Mouse (Mus musculus): ENCODE measurements around the gene Agk.

The Agk gene

DNA sequence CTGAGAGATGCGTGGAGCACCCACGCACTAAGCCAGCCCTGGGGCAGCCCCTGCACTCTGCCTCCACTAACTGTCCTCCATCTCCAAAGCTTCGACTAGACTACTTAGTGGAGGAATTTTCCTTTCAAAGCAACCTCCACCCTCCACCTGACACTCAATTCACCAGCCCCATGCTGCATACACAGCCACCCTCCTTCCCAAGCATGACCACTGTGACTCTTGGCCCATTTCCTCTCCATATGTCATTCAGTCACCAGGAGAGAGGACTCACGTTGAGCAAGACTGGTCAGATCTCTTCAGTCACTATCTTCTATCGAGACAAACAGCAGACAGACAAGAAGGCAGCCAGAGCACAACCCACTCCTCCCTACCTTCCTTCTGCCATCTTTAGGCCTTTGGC lies 88.1 kb downstream of the Agk start:
- DNase-seq (ENCODE audit: low spot score) = no peak

DNA sequence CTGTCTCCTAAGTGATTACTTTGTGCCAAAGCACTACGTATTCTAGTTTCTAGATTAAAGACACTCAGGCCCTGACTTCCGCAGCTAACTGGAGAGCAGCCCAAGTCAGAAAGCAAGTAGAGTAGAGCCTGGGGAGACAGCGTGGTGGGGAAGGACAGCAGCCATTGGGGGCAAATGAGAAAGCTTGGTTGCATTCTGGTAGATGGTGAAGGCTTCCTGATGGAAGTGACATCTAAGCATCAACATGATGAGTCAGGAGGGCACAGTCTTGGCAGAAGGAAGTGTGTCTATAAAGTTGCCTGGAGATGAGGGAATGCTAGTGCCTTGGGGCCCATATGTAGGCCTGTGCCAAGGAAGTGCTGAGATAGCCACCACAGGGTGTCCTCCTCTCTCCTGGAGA lies 88.6 kb downstream of the Agk start:
- no peak for DNase-seq (ENCODE audit: low spot score)

DNA sequence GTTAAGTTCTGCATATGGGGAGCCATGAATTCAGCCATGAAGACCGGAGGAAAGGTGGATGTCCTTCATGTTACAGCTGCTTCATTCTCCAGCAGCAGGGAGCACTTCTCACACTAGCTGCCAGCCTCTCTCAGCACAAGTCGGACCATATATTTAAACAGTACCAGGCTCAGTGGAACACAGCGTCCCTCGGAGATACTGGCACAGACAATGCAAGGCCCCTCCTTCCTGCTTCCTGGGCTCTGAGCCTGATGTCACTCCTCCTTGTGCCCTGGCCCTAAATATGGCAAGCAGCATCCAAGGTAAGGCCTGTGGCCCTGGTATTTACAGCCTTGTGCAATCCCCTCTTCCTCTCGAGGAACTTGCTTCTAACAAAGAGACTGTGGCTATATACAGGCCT lies 90.8 kb downstream of the Agk start:
- DNase-seq (ENCODE audit: low spot score) = no peak

DNA sequence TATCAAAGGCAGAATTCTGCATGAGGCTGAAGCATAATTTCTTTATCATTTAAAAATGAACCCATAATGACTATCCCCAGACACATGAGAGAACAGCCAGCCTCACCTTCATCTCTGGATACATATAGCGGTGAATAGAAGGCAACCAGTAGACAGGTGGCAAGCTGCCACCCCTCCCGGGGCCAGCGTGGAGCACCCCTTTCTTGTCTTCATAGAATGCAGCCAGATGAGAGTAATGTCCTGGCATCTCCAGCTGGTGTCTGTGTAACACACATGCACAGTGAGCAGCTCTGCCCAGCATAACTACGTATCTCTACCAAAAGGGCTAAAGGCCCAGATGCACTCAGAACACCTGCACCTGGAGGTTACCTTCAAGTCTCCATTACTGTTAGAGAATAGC lies 93.4 kb downstream of the Agk start:
- DNase-seq (ENCODE audit: low spot score) = no peak

GRCm38 (mm10) chr6:40421099-40421498 lies 96.1 kb downstream of the Agk start:
- no peak for DNase-seq (ENCODE audit: low spot score)

DNA sequence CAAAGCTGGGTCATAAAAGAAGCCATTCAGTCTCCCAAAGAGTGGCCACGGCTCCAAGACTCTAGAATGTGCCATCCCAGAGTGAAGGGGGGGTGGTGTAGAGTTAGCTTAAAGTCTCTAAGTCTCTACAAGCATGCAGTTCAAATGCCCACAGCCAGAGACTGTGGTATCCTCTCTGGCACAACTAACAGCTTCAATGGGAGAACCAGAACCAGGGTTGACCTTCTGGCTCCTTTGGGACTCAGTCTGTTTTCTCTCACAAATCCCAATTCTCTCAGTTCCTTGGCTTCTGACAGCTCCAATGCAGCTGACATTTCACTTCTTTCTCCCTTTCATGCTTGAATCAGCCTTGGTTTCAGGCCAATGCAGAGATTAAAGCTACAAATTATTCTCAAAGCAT lies 98.0 kb downstream of the Agk start:
- DNase-seq (ENCODE audit: low spot score) = no peak

DNA sequence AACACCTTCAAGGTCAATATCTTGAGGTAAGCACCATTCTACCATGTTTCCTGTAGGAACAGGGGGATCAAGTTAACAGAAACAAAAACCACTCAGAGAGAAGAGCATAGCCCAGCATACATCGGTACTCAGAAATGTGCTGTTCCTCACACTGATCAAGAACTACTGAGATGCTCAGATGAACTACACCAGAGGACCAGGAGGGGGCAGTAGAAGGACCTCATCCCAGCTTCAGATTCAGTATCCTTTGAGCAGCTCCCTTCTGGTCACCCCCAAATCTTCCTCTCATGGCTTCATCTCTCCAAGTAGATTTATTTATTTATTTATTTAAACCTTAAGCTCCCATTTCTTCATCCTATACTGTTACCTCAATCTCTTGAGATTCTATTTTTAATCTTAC lies 98.8 kb downstream of the Agk start:
- DNase-seq (ENCODE audit: low spot score) = no peak

GRCm38 (mm10) chr6:40427441-40427840 lies 102.5 kb downstream of the Agk start:
- no peak for DNase-seq (ENCODE audit: low spot score)

GRCm38 (mm10) chr6:40428696-40429095 lies 103.7 kb downstream of the Agk start:
- no peak for DNase-seq (ENCODE audit: low spot score)

DNA sequence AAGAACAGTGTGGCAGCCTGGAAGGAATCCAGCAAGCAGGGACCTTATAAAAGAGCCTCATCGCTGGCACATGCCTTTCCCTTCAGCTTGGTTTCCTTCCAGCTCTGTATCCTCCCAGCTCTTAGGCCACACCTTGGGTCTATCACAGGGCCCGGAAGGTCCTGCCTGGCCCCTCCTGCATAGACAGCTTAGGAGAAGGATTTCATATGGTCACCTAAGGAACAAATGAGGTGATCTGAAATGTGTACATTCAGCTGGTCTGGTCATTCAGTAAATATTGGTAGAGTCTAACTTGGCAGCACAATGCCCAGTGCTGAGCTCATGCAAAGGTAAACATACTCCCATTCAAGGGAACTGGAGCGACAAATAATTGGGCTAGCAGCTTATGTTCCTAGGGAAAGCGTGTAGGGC lies 104.6 kb downstream of the Agk start:
- no peak for DNase-seq (ENCODE audit: low spot score)

DNA sequence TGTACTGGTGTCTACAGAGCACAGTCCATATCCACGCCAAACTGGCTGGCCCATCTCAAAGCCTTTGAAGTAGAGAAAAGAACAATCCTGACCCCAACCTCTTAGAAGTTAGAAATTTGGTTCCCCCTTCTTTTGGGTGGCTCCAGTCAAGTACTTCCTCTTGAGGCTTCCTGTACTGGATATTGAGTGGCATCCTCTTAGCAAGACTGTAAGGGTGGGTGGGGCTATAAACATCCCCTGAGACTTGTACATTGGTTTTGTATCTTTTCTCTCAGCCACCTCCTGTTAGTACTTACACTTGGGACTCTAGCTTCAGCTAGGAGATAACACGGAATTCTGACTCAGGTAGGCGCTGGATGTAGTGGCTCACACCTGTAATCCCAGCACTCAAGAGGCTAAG lies 105.3 kb downstream of the Agk start:
- no peak for DNase-seq (ENCODE audit: low spot score)

DNA sequence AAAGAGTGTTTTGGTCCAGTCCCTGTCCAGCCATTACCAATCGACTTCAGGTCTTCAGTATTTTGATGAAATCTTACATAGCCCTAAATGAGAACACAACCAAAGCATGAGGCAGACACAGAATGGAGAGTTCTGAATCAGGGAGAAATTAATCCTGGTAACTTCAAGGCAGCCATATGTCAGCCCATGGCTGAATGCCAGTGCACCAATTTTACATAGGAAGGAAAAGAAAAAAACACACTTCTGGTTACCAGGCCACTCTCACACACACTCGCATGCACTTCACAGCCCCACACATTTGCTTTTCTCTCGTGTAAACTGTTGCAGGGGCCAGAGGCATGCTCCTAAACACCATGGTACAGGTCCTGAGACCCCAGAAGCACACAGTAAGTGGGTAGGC lies 105.9 kb downstream of the Agk start:
- no peak for DNase-seq (ENCODE audit: low spot score)

DNA sequence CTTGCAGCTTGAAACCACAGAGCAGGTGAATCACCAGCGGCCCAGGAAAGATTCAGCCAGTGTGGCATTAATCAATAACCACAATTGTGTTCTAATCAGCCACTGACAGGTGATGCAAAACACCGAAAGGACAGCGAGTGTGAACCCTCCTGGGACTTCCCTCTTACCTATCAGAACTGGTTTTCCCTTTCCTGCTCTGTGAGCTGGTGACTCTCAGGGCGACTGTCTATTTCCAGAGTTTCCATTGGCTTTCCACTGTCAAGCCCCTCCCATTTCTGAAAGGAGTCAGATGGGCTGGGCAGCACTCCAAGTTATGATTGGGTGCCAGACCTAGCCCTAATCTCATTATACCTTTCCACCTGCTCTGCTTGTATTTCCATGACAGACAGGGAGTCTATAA lies 106.4 kb downstream of the Agk start:
- DNase-seq (ENCODE audit: low spot score) = no peak

- no peak for DNase-seq (ENCODE audit: low spot score)
These were observed 106.8 kb downstream of the Agk start for GRCm38 (mm10) chr6:40431812-40432211.

GRCm38 (mm10) chr6:40432346-40433275 lies 107.6 kb downstream of the Agk start:
- no peak for DNase-seq (ENCODE audit: low spot score)

GRCm38 (mm10) chr6:40434697-40435096 lies 109.7 kb downstream of the Agk start:
- no peak for DNase-seq (ENCODE audit: low spot score)

GRCm38 (mm10) chr6:40435151-40436046 lies 110.4 kb downstream of the Agk start:
- no peak for DNase-seq (ENCODE audit: low spot score)

- DNase-seq (ENCODE audit: low spot score) = peak; percentile 57
These were observed 111.1 kb downstream of the Agk start, which contains the start of gene E330009J07Rik for GRCm38 (mm10) chr6:40436047-40436483. E330009J07Rik (minus strand) TSS chr6:40436135.

GRCm38 (mm10) chr6:40438936-40439335 lies 114.0 kb downstream of the Agk start, which contains the start of gene Wee2:
Wee2 (plus strand) TSS chr6:40439088.
- no peak for DNase-seq (ENCODE audit: low spot score)

DNA sequence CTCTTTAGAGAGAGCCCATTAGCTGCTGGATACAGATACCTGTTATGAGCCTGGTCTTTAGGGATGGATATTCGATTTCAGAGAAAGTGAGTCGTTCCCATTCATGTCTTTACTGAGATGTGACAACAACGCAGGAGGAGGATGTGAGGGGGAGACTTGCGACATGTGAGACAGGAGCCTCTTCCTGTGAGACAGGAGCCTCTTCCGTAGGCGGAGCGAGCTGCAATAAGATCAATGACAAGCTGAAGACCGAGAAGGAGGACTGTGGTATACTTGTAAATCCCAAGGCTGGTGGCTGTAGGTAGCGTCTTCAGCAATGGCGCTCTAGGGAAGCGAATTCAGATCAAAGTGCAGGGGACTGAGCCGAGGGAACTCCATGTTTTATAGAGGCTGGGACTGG lies 114.8 kb downstream of the Agk start:
- no peak for DNase-seq (ENCODE audit: low spot score)

DNA sequence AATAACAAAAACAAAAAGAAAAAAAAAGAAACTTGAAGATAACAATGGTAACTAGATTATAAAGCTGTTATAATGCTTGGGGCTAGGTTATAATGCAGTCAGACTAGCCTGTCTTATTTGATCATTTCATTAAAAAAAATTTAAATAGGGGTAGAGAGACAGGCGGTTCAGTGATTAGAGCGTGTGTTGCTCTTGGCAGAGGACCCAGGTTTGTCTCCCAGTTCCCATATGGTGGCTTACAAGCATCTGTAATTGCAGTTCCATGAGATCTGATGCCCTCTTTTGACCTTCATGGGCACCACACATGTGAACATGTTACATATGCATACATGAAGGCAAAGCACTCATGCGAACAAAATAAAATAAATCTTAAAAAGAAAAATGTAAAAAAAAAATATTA lies 116.3 kb downstream of the Agk start:
- DNase-seq (ENCODE audit: low spot score) = no peak

GRCm38 (mm10) chr6:40441755-40442154 lies 116.8 kb downstream of the Agk start:
- DNase-seq (ENCODE audit: low spot score) = no peak

Data from spleen, adult 12 weeks (tissue).